Mouse (Mus musculus): Measurements from ENCODE around the gene Tpi1.

Tpi1 gene

DNA sequence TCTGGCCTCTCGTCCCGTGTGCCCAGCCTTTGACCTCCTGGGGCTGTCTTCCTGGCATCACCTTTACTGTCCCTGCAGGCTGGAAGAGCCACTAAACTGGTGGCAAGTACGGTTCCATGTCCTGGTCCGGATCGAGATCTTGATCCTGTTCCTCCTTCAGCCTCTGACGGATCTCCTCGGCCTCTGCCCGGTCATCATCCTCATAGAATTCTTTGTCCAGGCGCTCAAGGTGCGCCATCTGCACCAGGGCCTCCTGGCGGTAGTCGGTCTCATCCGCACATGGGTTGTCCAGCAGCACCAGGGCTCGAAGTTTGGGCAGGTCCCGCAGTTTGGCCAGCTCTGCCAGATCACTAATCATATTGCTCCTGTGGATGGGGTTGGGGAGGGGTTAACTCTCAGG, 43.6 kb downstream of the Tpi1 start:
- in situ Hi-C loops (cut with MboI): no loop called here

DNA sequence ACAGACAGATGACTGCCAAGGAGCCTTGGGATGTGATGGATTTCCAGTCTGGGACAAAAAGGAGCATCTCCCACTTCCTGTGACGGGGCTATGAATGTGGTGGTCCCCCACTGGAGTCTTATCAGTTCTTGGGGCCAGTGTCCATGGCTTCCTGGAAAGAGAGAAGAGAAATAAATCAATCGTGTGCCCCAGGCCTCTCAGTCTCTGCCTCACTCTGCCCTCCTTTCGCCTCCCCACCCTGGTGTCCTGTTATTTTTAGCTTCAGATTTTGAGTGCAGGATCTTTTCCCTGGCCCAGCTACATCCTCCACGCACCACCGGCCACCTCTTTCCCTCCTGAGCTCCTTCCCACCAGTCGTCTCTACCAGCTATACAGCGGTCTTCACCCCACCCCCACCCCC, 44.1 kb downstream of the Tpi1 start:
- in situ Hi-C loops (cut with MboI): no loop called here

DNA sequence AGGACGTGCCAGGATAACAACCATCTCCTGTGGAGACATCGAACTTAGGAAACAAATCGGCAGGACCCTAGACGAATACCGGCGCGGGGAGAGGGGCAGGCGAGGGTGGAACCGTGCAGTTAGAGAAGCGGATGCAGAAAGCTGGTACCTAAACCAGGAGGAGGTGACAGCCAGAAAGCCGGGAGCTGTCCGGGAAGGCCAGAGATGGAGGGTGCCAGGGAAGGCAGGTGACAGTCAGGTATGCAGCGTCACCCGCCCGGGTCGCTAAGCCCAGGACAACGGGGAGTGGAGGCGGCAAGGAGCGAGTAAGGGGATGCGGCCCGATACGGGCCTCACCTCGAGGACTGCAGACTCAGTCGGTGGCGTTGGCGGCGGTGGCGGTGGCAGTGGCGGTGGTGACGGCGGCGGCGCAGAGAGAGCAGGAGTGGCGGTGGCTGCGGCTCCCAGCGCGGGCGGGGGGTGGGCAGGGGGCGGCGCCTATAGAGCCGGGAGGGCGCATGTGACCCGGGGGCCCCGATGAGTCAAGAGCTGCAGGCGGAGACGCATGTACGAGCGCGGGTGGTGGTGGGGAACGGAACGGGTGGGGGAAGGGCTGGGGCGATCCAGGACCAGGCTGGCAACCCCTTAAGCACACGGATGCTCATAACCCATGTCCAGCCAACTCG, 44.9 kb downstream of the Tpi1 start, which contains the start of gene Eno2:
Eno2 (minus strand) TSS at position 573 of the 665 bp plus-strand sequence.
- in situ Hi-C loops (cut with MboI): no loop called here

DNA sequence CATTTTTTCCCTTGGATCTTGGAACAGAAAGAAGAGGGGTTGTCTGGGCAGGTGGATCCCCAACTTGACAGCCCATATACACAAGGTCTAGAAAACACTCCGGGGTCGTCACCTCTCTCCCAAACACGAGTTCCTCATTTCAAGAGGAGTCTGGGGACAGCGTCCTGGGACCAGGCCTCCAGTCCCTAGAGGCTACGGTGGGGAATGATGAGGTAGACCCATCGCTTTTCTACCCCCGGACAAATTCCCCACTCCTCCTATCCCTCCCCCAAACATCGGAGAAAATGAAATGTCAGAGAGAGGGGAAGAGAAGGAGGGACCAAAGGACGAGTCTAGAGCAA, 45.4 kb downstream of the Tpi1 start:
- in situ Hi-C loops (cut with MboI): no loop called here

DNA sequence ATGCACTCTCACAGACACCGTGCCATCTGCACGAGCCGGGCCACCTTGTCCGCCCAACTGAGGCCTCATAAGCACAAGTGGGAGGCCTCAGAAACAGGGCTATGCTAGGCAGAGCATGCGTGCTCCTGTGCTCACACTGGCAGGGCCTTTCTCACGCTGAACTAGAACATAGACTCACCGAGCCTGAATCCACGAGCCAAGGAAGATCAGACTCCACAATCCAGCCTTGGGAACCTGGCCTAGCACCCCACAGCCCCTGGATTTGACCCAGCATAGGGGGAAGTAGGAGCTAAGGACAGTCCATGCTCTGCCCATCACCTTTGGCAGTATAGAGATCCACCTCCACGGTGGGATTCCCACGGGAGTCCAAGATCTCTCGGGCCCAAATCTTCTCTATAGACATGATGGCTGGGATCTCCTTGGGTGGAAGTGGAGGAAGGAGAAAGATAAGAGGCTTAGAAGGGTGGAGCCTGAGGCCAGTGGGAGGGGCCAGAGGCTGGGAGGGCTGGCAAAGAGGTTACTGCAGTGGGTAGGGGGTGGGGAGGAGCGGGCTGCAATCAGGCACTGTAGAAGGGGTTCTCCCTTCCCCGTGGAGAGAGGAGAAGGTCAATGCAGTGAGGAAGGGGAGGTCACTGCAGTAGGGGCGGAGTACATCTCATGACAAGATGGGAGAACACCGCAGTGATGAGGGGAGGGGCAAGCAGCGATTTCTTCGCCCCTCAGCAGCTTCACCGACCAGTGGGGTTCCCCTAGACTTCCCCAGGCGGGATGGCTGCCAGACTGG, 46.0 kb downstream of the Tpi1 start:
- in situ Hi-C loops (cut with MboI): no loop called here

DNA sequence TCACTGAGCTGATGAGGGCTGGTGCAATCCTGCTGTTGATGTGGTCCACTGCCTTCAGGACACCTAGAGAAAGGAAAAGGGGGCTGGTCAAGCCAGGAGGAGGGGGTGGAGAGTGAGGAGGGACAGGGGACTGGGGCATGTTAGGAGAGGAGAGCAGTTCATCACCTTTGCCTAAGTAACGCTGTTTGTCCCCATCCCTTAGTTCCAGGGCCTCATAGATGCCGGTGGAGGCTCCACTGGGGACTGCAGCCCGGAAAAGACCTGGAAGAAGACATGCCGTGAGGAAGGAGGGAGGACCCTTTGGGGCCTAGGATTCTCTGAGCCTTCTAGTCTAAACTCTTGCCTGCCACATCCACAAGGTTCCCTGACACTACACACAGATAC, 46.6 kb downstream of the Tpi1 start:
- in situ Hi-C loops (cut with MboI): no loop called here

DNA sequence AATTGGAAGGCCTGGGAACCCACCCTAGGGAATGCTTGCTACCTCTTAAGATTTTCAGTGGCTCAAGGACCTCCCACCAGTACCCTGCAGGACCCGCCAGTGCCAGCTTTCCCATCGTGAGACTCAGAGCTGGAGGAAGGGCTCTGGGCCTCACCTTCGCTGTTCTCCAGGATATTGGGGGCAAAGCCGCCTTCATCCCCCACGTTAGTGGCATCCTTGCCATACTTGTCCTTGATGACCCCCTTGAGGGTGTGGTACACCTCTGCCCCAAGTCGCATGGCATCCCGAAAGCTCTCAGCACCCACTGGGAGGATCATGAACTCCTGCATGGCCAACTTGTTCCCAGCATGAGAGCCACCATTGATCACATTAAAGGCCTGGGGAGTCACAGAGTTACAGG, 48.1 kb downstream of the Tpi1 start:
- in situ Hi-C loops (cut with MboI): no loop called here
